Mouse (Mus musculus): ENCODE measurements around the gene Gm32802.
"Not testable (repeated sequence)": the region's sequence is repeated elsewhere in the genome, so short reads cannot be mapped to it uniquely, and the experiment has no call there.

Gm32802 gene

DNA sequence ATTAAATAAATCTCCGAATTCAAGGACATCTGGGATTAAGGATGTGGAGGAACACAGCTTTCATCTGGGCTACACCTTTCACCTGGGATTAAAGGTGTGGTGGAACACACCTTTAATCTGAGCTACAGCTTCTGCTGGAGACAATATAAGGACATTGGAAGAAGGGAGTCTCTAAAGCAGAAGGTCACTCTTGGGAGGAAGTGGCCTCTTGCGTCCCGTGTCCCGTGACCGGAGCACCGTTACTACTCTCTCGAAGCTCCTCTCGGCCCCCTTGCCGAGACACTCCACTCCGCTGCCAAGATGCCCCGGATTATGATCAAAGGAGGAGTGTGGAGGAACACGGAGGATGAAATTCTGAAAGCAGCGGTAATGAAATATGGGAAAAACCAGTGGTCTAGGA is at the start of gene Gm32802:
Gene Gm32802, plus strand, starts transcription at position 301 of the 400 bp plus-strand sequence.
- in situ Hi-C loops (cut with MboI, MseI), result loop anchor here in 1 of 2 experiments (25.0 kb wide), 1 partner anchor 96 kb away; no protein-coding TSS in a partner anchor

DNA sequence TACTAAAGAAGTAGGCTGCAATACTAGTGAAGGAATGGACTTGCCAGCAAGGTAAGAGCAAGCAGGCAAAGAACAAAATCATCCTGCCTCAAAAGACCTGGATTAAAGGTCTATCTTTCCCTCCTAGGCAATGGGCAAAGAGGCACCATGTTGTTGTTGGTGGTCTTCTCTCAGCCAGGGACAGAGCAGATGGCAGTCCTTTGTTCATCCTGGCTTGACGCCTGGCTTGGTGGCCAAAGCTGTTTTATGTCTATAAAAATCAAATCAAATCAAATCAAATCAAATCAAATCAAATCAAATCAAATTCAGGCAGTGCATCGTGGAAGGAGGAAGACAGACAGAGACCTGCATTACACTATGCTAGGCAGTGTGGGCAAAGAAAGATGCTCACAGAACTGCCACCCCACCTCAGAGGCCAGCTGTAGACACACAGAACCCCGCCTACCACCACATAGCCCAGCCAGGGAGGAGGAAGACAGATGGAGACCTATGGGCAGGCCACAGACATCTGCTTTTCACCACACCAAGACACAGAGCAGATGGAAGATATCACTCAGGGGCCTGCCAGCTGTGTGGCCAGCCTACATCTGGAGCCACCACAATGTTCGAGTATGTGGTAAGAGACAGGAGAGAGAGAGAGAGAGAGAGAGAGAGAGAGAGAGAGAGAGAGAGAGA is 42.6 kb upstream of the Gm32802 start:
- in situ Hi-C loops (cut with MboI, MseI), result not testable (repeated sequence)

DNA sequence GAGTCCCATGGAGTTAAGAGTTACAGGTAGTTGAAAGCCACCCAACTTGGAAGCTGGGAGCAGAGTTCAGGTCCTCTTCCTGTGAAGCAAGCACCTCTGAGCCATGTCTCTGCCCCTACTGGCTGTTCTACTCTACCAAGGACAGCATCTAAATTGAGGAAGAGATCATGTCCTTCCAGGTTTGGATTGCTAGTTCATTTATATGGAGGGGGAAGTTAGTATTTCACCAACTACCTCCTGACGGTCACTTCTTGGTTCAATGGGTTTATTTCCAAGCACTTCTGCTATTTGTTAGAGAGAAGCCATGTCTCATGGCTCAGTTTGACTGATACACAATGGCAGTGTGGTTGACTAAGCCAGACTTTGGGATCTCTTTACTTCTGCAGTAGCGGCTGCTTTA is 30.9 kb upstream of the Gm32802 start:
- in situ Hi-C loops (cut with MboI, MseI), result loop anchor here in 1 of 2 experiments (25.0 kb wide), 1 partner anchor 135 kb away; the partner anchor contains the start of gene Gm9049

DNA sequence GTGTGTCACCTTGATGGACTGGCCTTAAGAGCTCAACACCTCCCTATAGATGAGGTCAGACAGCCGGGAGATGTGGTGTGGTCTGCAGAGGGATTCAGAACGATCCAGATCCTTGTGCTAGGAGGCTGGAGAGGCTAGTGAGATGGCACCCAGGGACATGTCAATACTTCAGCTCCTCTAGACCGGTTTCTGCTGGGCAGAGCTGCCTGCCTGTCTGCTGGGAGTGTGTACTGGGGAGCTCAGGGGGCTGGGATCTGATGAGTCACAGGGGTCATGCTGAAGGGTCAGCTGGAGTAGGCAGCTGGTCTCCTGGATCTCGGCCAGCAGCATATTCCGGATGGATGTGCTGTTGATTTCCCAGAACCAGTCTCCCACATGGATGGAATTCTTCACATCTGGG is 25.9 kb upstream of the Gm32802 start:
- in situ Hi-C loops (cut with MboI, MseI), result loop anchor here in 1 of 2 experiments (10.0 to 25.0 kb wide), 2 partner anchors 68 to 130 kb away; partner anchors contain the start of gene Gm9049

DNA sequence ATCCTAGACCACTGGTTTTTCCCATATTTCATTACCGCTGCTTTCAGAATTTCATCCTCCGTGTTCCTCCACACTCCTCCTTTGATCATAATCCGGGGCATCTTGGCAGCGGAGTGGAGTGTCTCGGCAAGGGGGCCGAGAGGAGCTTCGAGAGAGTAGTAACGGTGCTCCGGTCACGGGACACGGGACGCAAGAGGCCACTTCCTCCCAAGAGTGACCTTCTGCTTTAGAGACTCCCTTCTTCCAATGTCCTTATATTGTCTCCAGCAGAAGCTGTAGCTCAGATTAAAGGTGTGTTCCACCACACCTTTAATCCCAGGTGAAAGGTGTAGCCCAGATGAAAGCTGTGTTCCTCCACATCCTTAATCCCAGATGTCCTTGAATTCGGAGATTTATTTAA is 17.8 kb upstream of the Gm32802 start, which contains the start of gene Gm32717:
Gene Gm32717, minus strand, starts transcription at position 101 of the 400 bp plus-strand sequence.
- in situ Hi-C loops (cut with MboI, MseI), result loop anchor here in 1 of 2 experiments (25.0 kb wide), 1 partner anchor 122 kb away; the partner anchor contains the start of gene Gm9049

DNA sequence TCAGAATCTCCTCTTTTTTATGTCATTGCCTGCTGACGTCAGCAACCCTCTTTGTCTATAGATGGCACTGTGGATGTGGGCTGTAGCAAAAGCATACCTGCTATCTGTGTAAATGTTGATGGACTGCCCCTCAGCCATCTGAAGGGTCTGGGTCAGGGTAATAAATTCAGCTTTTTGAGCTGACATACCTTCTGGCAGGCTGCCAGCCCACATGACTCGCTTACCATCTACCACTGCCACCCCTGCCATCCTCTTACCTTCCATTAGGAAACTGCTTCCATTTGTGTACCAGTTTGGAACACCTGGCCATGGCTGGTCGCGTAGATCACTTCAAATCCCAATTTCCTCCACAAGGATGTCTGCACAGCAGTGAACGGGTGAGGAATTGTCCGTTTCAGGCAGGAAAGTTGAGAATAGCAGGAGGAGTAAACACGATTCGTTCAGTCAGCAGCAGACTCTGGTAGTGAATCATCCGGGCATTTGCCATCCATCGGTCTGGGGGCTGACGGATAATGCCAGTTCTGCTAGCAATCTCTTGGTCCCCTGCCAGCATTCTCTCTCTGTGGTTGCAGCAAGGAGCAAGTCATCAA is 9.4 kb upstream of the Gm32802 start:
- in situ Hi-C loops (cut with MboI, MseI), result loop anchor here in 1 of 2 experiments (25.0 kb wide), 1 partner anchor 113 kb away; the partner anchor contains the start of gene Gm9049

DNA sequence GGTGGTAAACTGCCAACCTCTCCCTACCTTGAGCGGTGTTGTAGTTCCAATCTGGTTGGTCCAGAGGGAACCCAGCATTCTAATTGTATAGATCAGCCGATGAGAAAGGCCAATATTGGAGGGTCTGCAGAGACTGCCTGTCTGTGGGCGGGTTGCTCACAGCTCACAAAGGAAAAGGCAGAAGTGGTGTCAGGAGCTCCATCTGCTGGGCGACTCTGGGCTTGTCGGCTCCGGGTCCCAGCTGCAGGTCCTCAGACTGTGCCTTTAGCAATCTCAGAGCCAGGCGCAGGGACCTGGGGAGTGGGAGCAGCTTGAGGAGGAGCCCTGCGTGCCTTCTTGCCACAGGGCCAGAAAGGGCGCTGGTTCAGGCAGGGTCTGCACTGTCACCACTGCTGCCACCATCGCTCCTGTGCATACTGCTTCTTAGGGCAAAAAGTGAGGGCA is 7.6 kb upstream of the Gm32802 start:
- in situ Hi-C loops (cut with MboI, MseI), result loop anchor here in 1 of 2 experiments (5.0 to 25.0 kb wide), 2 partner anchors 89 to 106 kb away; no protein-coding TSS in a partner anchor

DNA sequence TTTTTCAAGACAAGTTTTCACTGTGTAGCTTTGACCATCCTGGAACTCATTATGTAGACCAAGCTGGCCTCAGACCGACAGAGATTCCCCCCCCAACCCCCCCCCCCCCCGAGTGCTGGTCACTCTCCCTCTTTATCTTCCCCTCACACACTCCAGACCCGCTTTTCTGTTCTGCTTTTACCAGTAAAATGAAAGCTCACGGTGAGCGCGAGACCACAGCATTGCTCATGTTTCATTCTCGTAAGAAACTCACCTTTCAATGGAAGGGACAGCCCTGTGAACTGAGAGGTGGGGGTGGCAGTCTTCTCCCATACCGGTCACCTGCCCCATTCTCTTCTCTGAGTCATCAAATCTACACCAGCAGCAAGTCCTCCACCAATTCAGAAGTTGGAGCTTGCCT is 10.3 kb downstream of the Gm32802 start:
- in situ Hi-C loops (cut with MboI, MseI), result loop anchor here (10.0 to 25.0 kb wide), 2 partner anchors 104 to 107 kb away; no protein-coding TSS in a partner anchor

DNA sequence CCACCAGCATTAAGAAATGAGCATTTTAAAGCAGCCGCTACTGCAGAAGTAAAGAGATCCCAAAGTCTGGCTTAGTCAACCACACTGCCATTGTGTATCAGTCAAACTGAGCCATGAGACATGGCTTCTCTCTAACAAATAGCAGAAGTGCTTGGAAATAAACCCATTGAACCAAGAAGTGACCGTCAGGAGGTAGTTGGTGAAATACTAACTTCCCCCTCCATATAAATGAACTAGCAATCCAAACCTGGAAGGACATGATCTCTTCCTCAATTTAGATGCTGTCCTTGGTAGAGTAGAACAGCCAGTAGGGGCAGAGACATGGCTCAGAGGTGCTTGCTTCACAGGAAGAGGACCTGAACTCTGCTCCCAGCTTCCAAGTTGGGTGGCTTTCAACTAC is 12.9 kb downstream of the Gm32802 start:
- in situ Hi-C loops (cut with MboI, MseI), result loop anchor here in 1 of 2 experiments (25.0 kb wide), 1 partner anchor 109 kb away; no protein-coding TSS in a partner anchor

DNA sequence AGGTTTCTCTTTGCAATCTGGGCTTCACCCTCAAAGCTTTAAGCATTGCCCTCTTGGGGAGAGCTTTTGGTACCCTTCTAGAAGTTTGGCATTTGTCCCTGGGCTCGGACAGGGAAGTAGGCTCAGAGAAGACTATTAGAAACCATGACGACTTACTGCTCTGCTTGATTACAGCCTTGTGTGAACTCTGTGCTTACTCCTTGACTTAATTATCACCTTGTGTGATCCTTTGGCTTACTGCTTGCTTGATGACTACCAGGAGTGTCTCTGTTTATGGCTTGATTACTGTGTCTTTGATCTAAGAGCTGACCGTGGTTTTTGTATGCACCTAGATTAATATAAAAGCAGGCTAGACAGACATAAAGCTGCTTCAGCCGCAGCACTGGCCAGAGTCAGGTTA is 19.6 kb downstream of the Gm32802 start:
- in situ Hi-C loops (cut with MboI, MseI), result not testable (repeated sequence)

DNA sequence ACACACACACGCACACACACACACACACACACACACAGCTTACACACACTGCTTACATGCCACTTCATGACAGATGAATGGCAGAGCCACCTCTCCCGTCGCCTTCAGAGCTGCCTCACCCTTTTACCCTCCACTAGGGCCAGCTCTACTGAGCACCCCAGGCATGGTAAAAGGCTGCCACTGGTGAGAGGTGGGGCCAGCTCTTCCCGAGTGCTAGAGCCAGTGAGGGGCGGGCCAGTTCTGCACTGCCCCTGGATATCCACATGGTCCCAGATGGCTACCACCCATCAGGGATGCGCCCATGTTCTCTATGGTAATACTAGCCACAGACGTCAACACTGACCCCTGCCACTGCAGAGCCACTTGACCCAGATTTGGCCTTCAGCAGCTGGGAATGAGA is 24.1 kb downstream of the Gm32802 start:
- in situ Hi-C loops (cut with MboI, MseI), result not testable (repeated sequence)

DNA sequence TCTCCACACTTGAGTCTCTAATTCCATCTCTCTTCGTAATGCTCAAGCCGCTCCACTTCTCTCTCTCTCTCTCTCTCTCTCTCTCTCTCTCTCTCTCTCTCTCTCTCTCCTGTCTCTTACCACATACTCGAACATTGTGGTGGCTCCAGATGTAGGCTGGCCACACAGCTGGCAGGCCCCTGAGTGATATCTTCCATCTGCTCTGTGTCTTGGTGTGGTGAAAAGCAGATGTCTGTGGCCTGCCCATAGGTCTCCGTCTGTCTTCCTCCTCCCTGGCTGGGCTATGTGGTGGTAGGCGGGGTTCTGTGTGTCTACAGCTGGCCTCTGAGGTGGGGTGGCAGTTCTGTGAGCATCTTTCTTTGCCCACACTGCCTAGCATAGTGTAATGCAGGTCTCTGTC is 24.5 kb downstream of the Gm32802 start:
- in situ Hi-C loops (cut with MboI, MseI), result not testable (repeated sequence)

DNA sequence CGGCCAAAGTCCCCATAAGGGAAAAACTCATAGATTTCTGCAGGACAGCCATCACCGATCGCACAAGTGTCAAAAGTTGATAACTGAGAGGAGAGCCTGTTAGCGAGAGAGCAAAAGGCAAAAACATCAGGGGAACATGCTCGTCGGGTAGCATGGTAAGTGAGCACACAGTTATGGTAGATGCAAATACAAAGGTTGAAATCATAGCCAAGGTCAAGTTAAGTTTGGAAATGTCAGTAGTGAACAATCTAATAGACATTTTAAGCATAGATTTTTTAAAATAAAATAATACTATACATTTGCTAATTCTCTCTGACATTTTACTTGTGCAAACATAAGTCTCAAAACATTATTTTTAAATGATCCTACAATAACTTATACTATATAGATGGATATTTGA is 36.5 kb downstream of the Gm32802 start, which contains the start of gene Iltifb:
Gene Iltifb, minus strand, starts transcription at position 101 of the 400 bp plus-strand sequence.
- in situ Hi-C loops (cut with MboI, MseI), result loop anchor here (5.0 kb wide), 1 partner anchor 88 kb away; no protein-coding TSS in a partner anchor

DNA sequence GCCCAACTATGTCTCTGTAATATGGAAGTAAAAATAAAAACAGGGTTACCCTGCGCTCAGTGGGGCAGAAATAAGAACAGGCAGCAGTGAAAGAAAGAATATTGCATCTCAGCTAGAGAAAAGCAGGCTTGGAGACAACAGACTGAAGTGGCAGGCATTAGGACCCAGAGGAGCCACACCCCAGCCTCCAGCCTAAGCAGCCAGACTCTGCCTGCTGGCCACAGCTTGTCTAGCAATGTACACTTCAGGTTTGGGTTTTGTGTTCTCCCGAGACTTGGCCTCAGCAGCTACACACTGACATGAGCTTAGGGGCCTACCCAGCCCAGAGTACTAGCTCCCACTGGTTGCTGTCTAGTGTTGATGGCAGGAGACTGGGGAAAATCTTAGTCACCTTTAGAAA is 43.6 kb downstream of the Gm32802 start:
- in situ Hi-C loops (cut with MboI, MseI), result loop anchor here (10.0 kb wide), 1 partner anchor 53 kb away; the partner anchor contains the start of gene Gm9049 (in 2 of the 2)
